Mouse (Mus musculus): ENCODE measurements at regions not wholly inside any gene's neighbourhood (a gene's known extent, or its start where the extent isn't known, plus 50 kb on each side); places are given as distances from the start of the nearest gene placed in this dataset.

GRCm38 (mm10) chr8:7440829-7441228, 1220.2 kb downstream of the Efnb2 start:
- TF ChIP-seq CTCF (IDR thresholded peaks at IDR 0.05) (no peak), EP300 (IDR thresholded peaks at IDR 0.05) (no peak)

Data from lung, postnatal 0 days (tissue).